Mouse (Mus musculus): Measurements from ENCODE around the gene Tlx2. TPM values are rescaled to one million over a fixed set of nuclear protein-coding genes. Genes with fewer than 3 reads are reported as not detected.

Gene Tlx2
- polyA plus RNA-seq (2014; fragmentation: Nextera tagmentation; extraction: Ambion mirVana): not detected in 2 replicates

- Histone ChIP-seq H3K36me3 (ENCODE audit: control insufficient read depth, insufficient read depth, low read length) (no peaks in the 10 kb centered on the region), H3K27me3 (ENCODE audit: control insufficient read depth, insufficient read depth, low read length) (peaks cover 92% of the 10 kb centered on the region), H3K9me3 (ENCODE audit: control insufficient read depth, low read length) (no peaks in the 10 kb centered on the region), H3K4me3 (ENCODE audit: low read depth, low read length) (peak within 1 kb of the TSS; percentile 6; the same call in 1 of the 2 replicates), H3K9ac (ENCODE audit: low read length) (no peak within 1 kb of the TSS), H3K27ac (ENCODE audit: low read depth, low read length) (no peak within 1 kb of the TSS), H3K4me1 (replicated peaks; ENCODE audit: control insufficient read depth, insufficient read depth, low read length) (peaks cover 14% of the 10 kb centered on the region; the same call in 1 of the 2 replicates), H3K4me2 (ENCODE audit: low read depth, low read length, severe bottlenecking) (peak within 1 kb of the TSS; percentile 24)
- no peak for ATAC-seq (replicated peaks; ENCODE audit: low FRiP score)
- no peak for DNase-seq (ENCODE audit: low spot score)
- 0% methylated on average over 10 of the region's 10 CpGs for WGBS
These were observed at the start of gene Tlx2 for GRCm38 (mm10) chr6:83070247-83070310. Tlx2 (minus strand) TSS chr6:83070293.

- Histone ChIP-seq H3K27me3 (ENCODE audit: control insufficient read depth, insufficient read depth, low read length) (no peaks in the 10 kb centered on the region), H3K9me3 (ENCODE audit: control insufficient read depth, low read length) (no peaks in the 10 kb centered on the region), H3K4me2 (ENCODE audit: low read depth, low read length, severe bottlenecking) (peak overlapping the region; percentile 77), H3K9ac (ENCODE audit: low read length) (peak overlapping the region; percentile 79), H3K4me1 (replicated peaks; ENCODE audit: control insufficient read depth, insufficient read depth, low read length) (peaks cover 19% of the 10 kb centered on the region; the same call in 1 of the 2 replicates), H3K4me3 (ENCODE audit: low read depth, low read length) (peak overlapping the region; percentile 5; the same call in 1 of the 2 replicates), H3K27ac (ENCODE audit: low read depth, low read length) (no peak overlapping the region), H3K36me3 (ENCODE audit: control insufficient read depth, insufficient read depth, low read length) (no peaks in the 10 kb centered on the region; the same call in none of the 2 replicates)
- no peak for DNase-seq (ENCODE audit: low spot score)
- 85% methylated on average over 7 of the region's 7 CpGs for WGBS
- ATAC-seq (replicated peaks; ENCODE audit: low FRiP score): no peak
These were observed 49.6 kb upstream of the Tlx2 start for GRCm38 (mm10) chr6:83119734-83120051.

GRCm38 (mm10) chr6:83118825-83119733 is 49.0 kb upstream of the Tlx2 start:
- Histone ChIP-seq H3K9ac (ENCODE audit: low read length) (no peak overlapping the region; the same call in 1 of the 2 replicates), H3K4me1 (replicated peaks; ENCODE audit: control insufficient read depth, insufficient read depth, low read length) (peaks cover 19% of the 10 kb centered on the region; the same call in 1 of the 2 replicates), H3K9me3 (ENCODE audit: control insufficient read depth, low read length) (no peaks in the 10 kb centered on the region), H3K4me3 (ENCODE audit: low read depth, low read length) (0 out of 2 replicates have a peak overlapping the region, but pooled peaks have one; percentile 5), H3K27ac (ENCODE audit: low read depth, low read length) (no peak overlapping the region), H3K4me2 (ENCODE audit: low read depth, low read length, severe bottlenecking) (peak overlapping the region; percentile 77), H3K36me3 (ENCODE audit: control insufficient read depth, insufficient read depth, low read length) (no peaks in the 10 kb centered on the region; the same call in none of the 2 replicates), H3K27me3 (ENCODE audit: control insufficient read depth, insufficient read depth, low read length) (no peaks in the 10 kb centered on the region)
- 88% methylated on average over 14 of the region's 14 CpGs for WGBS
- no peak for ATAC-seq (replicated peaks; ENCODE audit: low FRiP score)
- no peak for DNase-seq (ENCODE audit: low spot score)

- no peaks in the 10 kb centered on the region for H3K9me3 ChIP-seq (ENCODE audit: control insufficient read depth, low read length)
- no peak for DNase-seq (ENCODE audit: low spot score)
- no peak overlapping the region for H3K4me2 ChIP-seq (ENCODE audit: low read depth, low read length, severe bottlenecking)
- H3K36me3 ChIP-seq (ENCODE audit: control insufficient read depth, insufficient read depth, low read length): no peaks in the 10 kb centered on the region; the same call in none of the 2 replicates
- H3K27ac ChIP-seq (ENCODE audit: low read depth, low read length): no peak overlapping the region
- no peak overlapping the region for H3K4me3 ChIP-seq (ENCODE audit: low read depth, low read length)
- 83% methylated on average over 11 of the region's 11 CpGs for WGBS
- H3K9ac ChIP-seq (ENCODE audit: low read length): no peak overlapping the region
- no peak for ATAC-seq (replicated peaks; ENCODE audit: low FRiP score)
- H3K27me3 ChIP-seq (ENCODE audit: control insufficient read depth, insufficient read depth, low read length): no peaks in the 10 kb centered on the region
- peaks cover 19% of the 10 kb centered on the region; the same call in 1 of the 2 replicates for H3K4me1 ChIP-seq (replicated peaks; ENCODE audit: control insufficient read depth, insufficient read depth, low read length)
These were observed 48.3 kb upstream of the Tlx2 start for GRCm38 (mm10) chr6:83118369-83118768.

- Histone ChIP-seq H3K4me3 (ENCODE audit: low read depth, low read length) (0 out of 2 replicates have a peak overlapping the region, but pooled peaks have one; percentile 5), H3K4me1 (replicated peaks; ENCODE audit: control insufficient read depth, insufficient read depth, low read length) (peaks cover 12% of the 10 kb centered on the region; the same call in 1 of the 2 replicates), H3K27me3 (ENCODE audit: control insufficient read depth, insufficient read depth, low read length) (no peaks in the 10 kb centered on the region), H3K36me3 (ENCODE audit: control insufficient read depth, insufficient read depth, low read length) (no peaks in the 10 kb centered on the region; the same call in none of the 2 replicates), H3K9ac (ENCODE audit: low read length) (no peak overlapping the region), H3K4me2 (ENCODE audit: low read depth, low read length, severe bottlenecking) (no peak overlapping the region), H3K27ac (ENCODE audit: low read depth, low read length) (no peak overlapping the region), H3K9me3 (ENCODE audit: control insufficient read depth, low read length) (no peaks in the 10 kb centered on the region)
- peak; percentile 59 for DNase-seq (ENCODE audit: low spot score)
- ATAC-seq (replicated peaks; ENCODE audit: low FRiP score): no peak
- 94% methylated on average over 13 of the region's 13 CpGs for WGBS
These were observed 47.5 kb upstream of the Tlx2 start for GRCm38 (mm10) chr6:83117616-83118015.

GRCm38 (mm10) chr6:83117165-83117438 is 47.0 kb upstream of the Tlx2 start:
- Histone ChIP-seq H3K27ac (ENCODE audit: low read depth, low read length) (no peak overlapping the region), H3K27me3 (ENCODE audit: control insufficient read depth, insufficient read depth, low read length) (no peaks in the 10 kb centered on the region), H3K4me1 (replicated peaks; ENCODE audit: control insufficient read depth, insufficient read depth, low read length) (peaks cover 11% of the 10 kb centered on the region; the same call in 1 of the 2 replicates), H3K9me3 (ENCODE audit: control insufficient read depth, low read length) (no peaks in the 10 kb centered on the region), H3K4me3 (ENCODE audit: low read depth, low read length) (0 out of 2 replicates have a peak overlapping the region, but pooled peaks have one; percentile 5), H3K9ac (ENCODE audit: low read length) (no peak overlapping the region), H3K36me3 (ENCODE audit: control insufficient read depth, insufficient read depth, low read length) (no peaks in the 10 kb centered on the region; the same call in none of the 2 replicates), H3K4me2 (ENCODE audit: low read depth, low read length, severe bottlenecking) (no peak overlapping the region)
- ATAC-seq (replicated peaks; ENCODE audit: low FRiP score): no peak
- no peak for DNase-seq (ENCODE audit: low spot score)
- 90% methylated on average over 4 of the region's 4 CpGs for WGBS

GRCm38 (mm10) chr6:83116373-83117164 is 46.5 kb upstream of the Tlx2 start:
- 84% methylated on average over 11 of the region's 11 CpGs for WGBS
- DNase-seq (ENCODE audit: low spot score) (no peak), ATAC-seq (replicated peaks; ENCODE audit: low FRiP score) (no peak)
- H3K4me1 ChIP-seq (replicated peaks; ENCODE audit: control insufficient read depth, insufficient read depth, low read length): peaks cover 11% of the 10 kb centered on the region; the same call in 1 of the 2 replicates
- no peaks in the 10 kb centered on the region for H3K27me3 ChIP-seq (ENCODE audit: control insufficient read depth, insufficient read depth, low read length)
- H3K27ac ChIP-seq (ENCODE audit: low read depth, low read length): no peak overlapping the region
- peak overlapping the region; percentile 85 for H3K9ac ChIP-seq (ENCODE audit: low read length)
- H3K9me3 ChIP-seq (ENCODE audit: control insufficient read depth, low read length): no peaks in the 10 kb centered on the region
- H3K4me3 ChIP-seq (ENCODE audit: low read depth, low read length): peak overlapping the region; percentile 87
- H3K36me3 ChIP-seq (ENCODE audit: control insufficient read depth, insufficient read depth, low read length): no peaks in the 10 kb centered on the region; the same call in none of the 2 replicates
- peak overlapping the region; percentile 96 for H3K4me2 ChIP-seq (ENCODE audit: low read depth, low read length, severe bottlenecking)

- ATAC-seq (replicated peaks; ENCODE audit: low FRiP score) (no peak; the same call in 1 of the 2 replicates), DNase-seq (ENCODE audit: low spot score) (peak; percentile 56)
- H3K9ac ChIP-seq (ENCODE audit: low read length): peak overlapping the region; percentile 85
- H3K27ac ChIP-seq (ENCODE audit: low read depth, low read length): peak overlapping the region; percentile 44
- peaks cover 11% of the 10 kb centered on the region; the same call in 1 of the 2 replicates for H3K4me1 ChIP-seq (replicated peaks; ENCODE audit: control insufficient read depth, insufficient read depth, low read length)
- no peaks in the 10 kb centered on the region; the same call in none of the 2 replicates for H3K36me3 ChIP-seq (ENCODE audit: control insufficient read depth, insufficient read depth, low read length)
- peak overlapping the region; percentile 96 for H3K4me2 ChIP-seq (ENCODE audit: low read depth, low read length, severe bottlenecking)
- WGBS: 2% methylated on average over 44 of the region's 48 CpGs
- no peaks in the 10 kb centered on the region for H3K27me3 ChIP-seq (ENCODE audit: control insufficient read depth, insufficient read depth, low read length)
- peak overlapping the region; percentile 87 for H3K4me3 ChIP-seq (ENCODE audit: low read depth, low read length)
- H3K9me3 ChIP-seq (ENCODE audit: control insufficient read depth, low read length): no peaks in the 10 kb centered on the region
These were observed 45.7 kb upstream of the Tlx2 start for GRCm38 (mm10) chr6:83115682-83116372.

Data from forebrain, embryonic 11.5 days (tissue).